Mouse (Mus musculus) hematopoietic multipotent progenitor cell, adult 10-12 weeks (in vitro differentiated cells): ENCODE results near the gene Kdr. TPM values are rescaled to one million over a fixed set of nuclear protein-coding genes. Genes with fewer than 3 reads are reported as not detected.

Source experiments
- polyA plus RNA-seq: library from polyadenylated mRNA; stranded (reverse); fragments of >175 nt; gene quantifications from 2 replicates; pipeline ENCODE4 v1.2.3, GENCODE M21; 2012; ENCODE audit warnings: low replicate concordance

The Kdr gene
- polyA plus RNA-seq, result 0.21 and 0.70 TPM in 2 replicates

GRCm38 (mm10) chr5:75978374-75979100 lies at the start of gene Kdr:
Gene Kdr, minus strand, starts transcription at chr5:75978458.

Other genes starting within 250 kb of the Kdr start
- 56.9 and 206 TPM in 2 replicates for gene Srd5a3, start 161.8 kb upstream of the Kdr start, polyA plus RNA-seq
- gene Tmem165, start 205.4 kb upstream of the Kdr start, polyA plus RNA-seq, result 40.6 and 67.6 TPM in 2 replicates